Mouse (Mus musculus) B cell, adult 67 days (primary cell): ENCODE data around the gene Gm5089. TPM values are rescaled to one million over a fixed set of nuclear protein-coding genes. Genes with fewer than 3 reads are reported as not detected.

Source experiments
- total RNA-seq, 2 experiments: library from RNA; stranded (reverse); gene quantifications; 4 replicates each; pipeline ENCODE4 v1.2.4; 2023

Gm5089 gene
- total RNA-seq = not detected

DNA sequence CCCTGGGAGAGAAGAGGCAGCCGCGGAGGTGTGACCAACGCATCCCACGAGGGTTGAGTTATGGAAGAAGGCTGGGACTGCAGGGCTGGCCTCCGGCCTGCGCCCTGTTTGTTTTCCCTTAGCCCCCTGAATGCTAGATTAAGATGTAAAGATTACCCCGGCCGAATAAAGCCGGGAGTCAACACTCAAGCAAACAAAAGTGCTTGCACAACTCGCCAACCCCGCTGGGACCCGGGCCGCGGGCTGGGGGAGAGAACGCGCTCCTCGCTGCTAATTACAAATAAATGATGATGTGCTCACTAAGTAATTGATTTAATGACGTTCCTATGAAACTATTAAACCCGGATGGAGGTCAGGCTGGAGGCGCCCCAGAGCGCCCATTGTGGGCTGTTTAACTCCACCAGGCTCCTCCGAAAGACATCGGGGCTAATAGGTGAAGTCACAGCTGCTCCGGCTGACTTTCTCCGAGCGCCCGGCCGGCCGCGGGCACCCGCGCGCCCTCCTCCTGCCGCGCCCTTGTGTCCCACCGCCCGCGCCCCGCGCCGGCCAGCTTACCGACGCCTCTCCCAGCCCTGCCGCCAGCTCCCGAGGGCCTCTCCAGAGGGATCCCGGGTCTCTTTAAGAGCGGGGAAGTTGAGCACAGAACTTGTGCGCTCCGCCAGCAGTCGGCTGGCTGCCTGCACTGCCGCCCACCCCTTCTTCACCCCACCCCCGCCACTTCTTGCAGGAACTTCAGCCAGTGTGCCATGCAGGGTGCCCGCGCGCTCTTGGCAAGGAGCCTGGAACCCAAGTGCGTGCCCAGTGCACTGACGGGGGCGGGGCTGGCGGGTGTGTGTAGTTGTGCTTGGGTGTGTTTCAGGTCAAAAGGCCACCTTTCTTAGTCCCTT, at the start of gene Gm5089:
TSS of gene Gm5089 (minus strand) at position 620 of the 887 bp plus-strand sequence.

DNA sequence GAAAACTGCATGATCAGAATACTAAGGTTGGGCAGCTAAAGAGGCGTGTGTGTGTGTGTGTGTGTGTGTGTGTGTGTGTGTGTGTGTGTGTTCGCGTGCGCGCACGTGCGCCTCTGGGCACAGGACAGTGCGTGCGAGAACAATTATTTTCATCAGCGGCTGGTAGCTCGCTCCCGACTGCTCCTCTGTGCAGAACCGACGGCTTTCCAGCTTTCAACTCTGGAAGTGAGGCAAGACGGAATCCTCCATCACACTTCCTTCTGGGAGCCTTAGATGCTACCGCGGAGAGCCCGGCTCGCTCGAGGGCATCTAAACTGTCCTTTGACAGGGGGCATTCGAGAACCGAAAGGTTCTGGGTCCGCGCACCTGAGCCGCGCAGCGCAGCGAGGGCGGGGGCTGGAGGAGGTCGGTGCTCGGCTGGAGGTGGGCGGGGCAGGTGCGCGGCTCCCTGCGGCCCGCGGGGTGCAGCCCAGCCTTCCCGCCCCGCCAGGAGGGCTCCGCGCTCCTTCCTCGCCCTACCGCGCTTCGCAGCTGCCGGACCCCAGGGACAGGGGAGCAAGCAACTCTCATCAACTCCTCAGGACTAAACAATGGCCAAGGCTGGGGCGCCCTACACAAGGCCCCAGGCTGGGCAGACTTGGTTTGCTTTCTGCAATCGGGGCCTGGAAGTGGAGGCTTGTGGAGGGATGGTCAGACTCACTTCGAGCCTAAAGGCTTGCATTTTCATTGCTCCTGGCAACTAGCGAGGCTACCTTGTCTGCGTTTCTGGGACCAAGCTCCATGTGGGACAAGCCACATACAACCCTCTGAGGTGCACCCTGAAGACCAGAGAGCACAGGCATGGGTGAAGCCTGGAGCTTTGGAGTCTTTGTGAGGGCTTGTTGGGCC, 39.8 kb upstream of the Gm5089 start, which contains the start of gene Gm10837:
TSS of gene Gm10837 (plus strand) at position 146 of the 888 bp plus-strand sequence.

DNA sequence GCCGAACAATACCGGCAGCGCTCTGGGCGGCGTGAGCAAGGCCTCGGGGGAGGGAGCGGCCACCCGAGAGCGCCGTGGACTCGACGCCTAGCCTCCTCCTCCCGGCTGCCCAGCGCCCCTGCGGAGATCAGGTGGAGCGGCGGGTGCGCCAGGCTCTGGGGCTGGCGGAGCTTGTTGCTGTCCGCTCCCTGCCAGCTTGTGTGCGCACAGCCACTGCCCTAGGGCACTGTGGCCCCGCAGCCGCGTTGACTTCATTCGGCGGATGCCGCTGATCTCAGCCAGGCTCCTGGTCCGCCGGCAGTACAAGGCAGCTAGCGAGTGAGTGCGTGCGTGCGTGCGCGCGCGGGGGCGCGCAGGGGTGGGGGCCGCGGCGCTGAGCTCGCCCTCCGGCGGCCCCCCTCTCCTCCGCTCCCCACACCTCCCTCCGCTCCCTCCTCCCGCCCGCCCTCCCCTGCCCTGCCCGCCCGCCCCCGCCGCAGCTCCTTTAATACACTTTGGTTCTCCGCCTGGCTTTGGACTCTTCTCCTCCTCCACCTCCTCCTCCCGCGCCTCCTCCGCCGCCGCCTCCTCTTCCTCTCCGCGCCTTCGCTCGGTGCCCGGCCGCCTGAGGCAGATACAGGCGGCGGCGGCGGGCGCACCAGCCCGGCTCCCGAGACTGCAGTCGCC, 24.1 kb upstream of the Gm5089 start, which contains the start of gene Zic2:
TSS of gene Zic2 (plus strand) at position 545 of the 666 bp plus-strand sequence.

DNA sequence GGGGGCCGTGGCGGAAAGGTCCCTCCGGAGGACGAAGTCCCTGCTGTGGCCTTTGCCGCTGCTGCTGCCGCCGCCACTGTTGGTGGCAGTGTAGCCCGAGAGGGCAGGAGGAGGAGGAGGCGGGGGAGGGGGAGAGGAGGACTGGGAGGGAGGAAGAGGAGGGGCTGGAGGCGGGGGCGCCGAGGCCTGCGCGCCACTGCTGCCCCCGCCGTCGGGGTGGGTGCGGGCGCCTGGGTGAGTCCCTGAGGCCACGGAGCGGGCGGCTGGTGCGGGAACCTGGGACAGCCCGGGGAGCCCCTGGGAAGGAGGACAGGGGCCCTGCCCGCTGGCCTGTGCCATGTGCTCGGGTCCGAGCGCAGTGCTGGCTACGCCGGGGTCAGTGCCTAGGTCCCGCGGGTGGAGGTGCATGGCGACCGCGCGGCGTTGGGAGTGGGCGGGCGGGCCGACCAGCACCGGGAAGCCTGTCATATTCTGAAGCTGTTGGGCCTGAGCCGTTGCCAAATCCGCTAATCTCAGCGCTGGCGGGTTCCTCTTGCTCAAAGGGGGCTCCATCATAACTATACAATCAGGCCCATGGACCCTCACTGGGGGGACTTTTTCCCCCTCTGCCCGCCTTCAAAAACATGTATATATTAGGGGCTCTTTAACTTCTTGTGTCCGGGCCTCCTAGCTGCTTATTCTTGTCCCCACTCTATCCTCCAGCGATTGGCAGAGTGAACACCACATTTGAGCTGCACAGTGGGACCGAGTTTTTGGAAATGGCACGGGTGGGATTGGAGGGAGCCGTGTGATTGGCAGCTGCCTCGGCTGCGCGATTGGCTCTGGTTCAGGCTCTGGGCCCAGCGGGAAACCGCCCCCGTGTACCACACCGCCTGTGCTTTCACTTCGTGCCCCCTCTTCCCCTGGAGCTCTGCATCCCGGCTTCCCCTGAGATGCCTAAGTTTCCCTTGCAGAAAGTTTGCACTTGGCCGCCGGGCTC, 14.1 kb upstream of the Gm5089 start, which contains the start of gene Zic5:
TSS of gene Zic5 (minus strand) at position 915 of the 979 bp plus-strand sequence.

Other genes starting within 250 kb of the Gm5089 start
- not detected for gene Zic5, start 14.6 kb upstream of the Gm5089 start, total RNA-seq
- gene Zic2, start 24.3 kb upstream of the Gm5089 start, total RNA-seq = not detected
- gene Gm10837, start 39.5 kb upstream of the Gm5089 start, total RNA-seq = not detected
- 10 to 100 TPM; 23.2 to 26.4 TPM for gene Pcca, start 83.2 kb upstream of the Gm5089 start, total RNA-seq